Mouse (Mus musculus) liver, embryonic 13.5 days (tissue): Measurements from ENCODE around the gene Siah1b. TPM values are rescaled to one million over a fixed set of nuclear protein-coding genes. Genes with fewer than 3 reads are reported as not detected.

Source experiments
- ATAC-seq: fragments of 200-750 bp; cut with Nextera tagmentation; 2 replicates; pipeline ENCODE4 v1.8.0; 2017; ENCODE audit warnings: low read depth, mild to moderate bottlenecking, moderate number of reproducible peaks, moderate library complexity
- DNase-seq: peaks from one replicate; pipeline ENCODE4 v3.0.0; 2022
- H3K27ac ChIP-seq: fragments of 300-500 bp; sonication (generic); 2 replicates; pipeline ENCODE4 v1.5.1; 2015; ENCODE audit warnings: moderate library complexity, mild to moderate bottlenecking, inconsistent platforms
- H3K27me3 ChIP-seq: fragments of 300-500 bp; sonication (generic); 2 replicates; pipeline ENCODE4 v1.6.1; 2015; ENCODE audit warnings: mild to moderate bottlenecking, inconsistent platforms
- H3K36me3 ChIP-seq: fragments of 300-500 bp; sonication (generic); 2 replicates; pipeline ENCODE4 v1.6.1; 2015; ENCODE audit warnings: mild to moderate bottlenecking, inconsistent platforms
- H3K4me1 ChIP-seq: fragments of 300-500 bp; sonication (generic); replicated peaks from 2 replicates; pipeline ENCODE4 v1.6.1; 2015; ENCODE audit warnings: inconsistent platforms
- H3K4me2 ChIP-seq: fragments of 300-500 bp; sonication (generic); 2 replicates; pipeline ENCODE4 v1.6.1; 2015; ENCODE audit warnings: inconsistent platforms, mild to moderate bottlenecking, moderate library complexity
- H3K4me3 ChIP-seq: fragments of 300-500 bp; sonication (generic); replicated peaks from 2 replicates; pipeline ENCODE4 v1.5.1; 2015; ENCODE audit warnings: mild to moderate bottlenecking, inconsistent platforms
- H3K9ac ChIP-seq: fragments of 300-500 bp; sonication (generic); 2 replicates; pipeline ENCODE4 v1.6.1; 2015; ENCODE audit warnings: mild to moderate bottlenecking, inconsistent platforms
- H3K9me3 ChIP-seq: fragments of 300-500 bp; sonication (generic); replicated peaks from 2 replicates; pipeline ENCODE4 v1.6.1; 2016; ENCODE audit warnings: inconsistent platforms
- WGBS: fragments of 180-500 bp; shearing (Covaris S2); methylation state at CpG from one replicate; pipeline ENCODE4 v1.1.7; 2015; ENCODE audit not compliant: insufficient replicate concordance; 5-methylcytosine and 5-hydroxymethylcytosine counted together
- polyA plus RNA-seq: library from polyadenylated mRNA; unstranded; fragments of >200 nt; fragmentation: Nextera tagmentation; extraction: Ambion mirVana; gene quantifications from 2 replicates; pipeline ENCODE4 v1.2.1, GENCODE M21; 2015

Siah1b gene
- polyA plus RNA-seq = 20.0 and 21.6 TPM in 2 replicates

DNA sequence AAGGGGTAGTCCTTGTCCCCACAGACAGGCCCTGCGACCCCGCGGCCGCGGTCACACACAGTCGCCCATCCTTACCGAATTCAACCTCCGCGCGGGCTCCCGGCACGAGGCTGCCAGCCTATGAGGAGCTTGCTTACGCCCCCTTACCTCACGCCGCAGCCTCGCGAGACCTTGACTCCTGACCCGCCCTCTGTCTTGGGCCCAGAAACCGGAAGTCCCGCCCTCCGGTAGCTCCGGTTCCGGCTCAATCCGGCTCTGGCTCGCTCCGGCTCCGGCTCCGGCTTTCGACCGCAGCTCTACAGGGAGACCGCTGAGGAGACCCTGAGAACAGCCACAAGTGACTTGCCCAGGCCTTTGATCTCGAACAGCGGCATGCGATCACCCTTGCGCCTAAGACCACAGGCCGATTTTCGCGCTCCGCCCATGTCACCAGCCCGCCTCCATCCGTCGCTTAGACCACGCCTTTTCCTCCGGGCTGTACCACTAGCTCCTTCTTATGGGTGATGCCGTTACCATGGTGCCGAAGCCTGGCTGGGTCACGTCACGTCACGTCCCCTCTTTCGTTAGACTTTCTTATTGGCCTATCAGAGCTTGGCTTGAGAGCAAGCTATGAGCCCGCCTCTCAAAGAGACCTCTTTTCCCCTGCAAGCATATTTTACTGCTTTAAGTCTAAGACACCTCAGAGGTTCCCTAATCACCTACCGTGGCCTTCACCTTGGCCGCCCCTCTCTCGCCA is at the start of gene Siah1b:
Gene Siah1b, minus strand, starts transcription at position 454 of the 736 bp plus-strand sequence.
- 20% methylated on average over 54 of the region's 54 CpGs for WGBS

GRCm38 (mm10) chrX:164123942-164124341 is 47.6 kb upstream of the Siah1b start:
- Histone ChIP-seq H3K27ac (no peak overlapping the region), H3K27me3 (0 out of 2 replicates have a peak, but pooled peaks cover 6% of the 10 kb centered on the region), H3K4me2 (no peak overlapping the region), H3K4me3 (no peak overlapping the region), H3K4me1 (no peaks in the 10 kb centered on the region), H3K9ac (no peak overlapping the region), H3K36me3 (no peaks in the 10 kb centered on the region), H3K9me3 (no peaks in the 10 kb centered on the region)
- ATAC-seq = no peak
- WGBS = 78% methylated on average over 3 of the region's 3 CpGs
- DNase-seq = no peak

More for the DNA sequence above, at the start of gene Siah1b:
- Histone ChIP-seq H3K4me2 (peak within 1 kb of the TSS; percentile 78), H3K27ac (peak within 1 kb of the TSS; percentile 79), H3K9ac (peak within 1 kb of the TSS; percentile 73), H3K4me1 (peaks cover 7% of the 10 kb centered on the region), H3K9me3 (no peaks in the 10 kb centered on the region), H3K27me3 (no peaks in the 10 kb centered on the region), H3K36me3 (peaks cover 29% of the 10 kb centered on the region), H3K4me3 (peak within 1 kb of the TSS; percentile 73)
- peak; percentile 95 for ATAC-seq
- peak; percentile 87 for DNase-seq

DNA sequence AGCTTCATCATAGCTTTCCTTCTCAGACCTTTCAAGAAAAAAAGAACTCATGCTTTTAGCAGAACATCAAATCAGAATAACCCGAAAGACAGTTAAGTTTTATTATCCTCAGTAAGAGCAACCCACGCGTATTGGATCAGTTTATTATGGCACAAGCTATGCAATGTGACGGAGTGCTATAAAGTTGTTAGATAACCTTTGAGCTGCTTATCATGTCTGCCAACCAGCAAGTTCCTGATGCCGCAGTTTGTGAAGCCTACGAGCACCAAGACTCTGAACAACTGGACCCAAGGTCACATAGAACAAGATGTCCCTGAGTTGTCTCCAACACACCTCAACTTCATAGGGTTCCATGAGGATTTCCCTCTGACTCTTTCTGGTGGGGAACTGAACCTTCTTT is 37.5 kb upstream of the Siah1b start:
- no peak for ATAC-seq
- H3K9ac ChIP-seq = no peak overlapping the region
- DNase-seq = no peak
- no peaks in the 10 kb centered on the region for H3K36me3 ChIP-seq
- no peak overlapping the region for H3K4me3 ChIP-seq
- no peaks in the 10 kb centered on the region for H3K9me3 ChIP-seq
- H3K4me1 ChIP-seq = no peaks in the 10 kb centered on the region
- no peak overlapping the region for H3K27ac ChIP-seq
- WGBS = 72% methylated on average over 6 of the region's 6 CpGs
- 0 out of 2 replicates have a peak, but pooled peaks cover 4% of the 10 kb centered on the region for H3K27me3 ChIP-seq
- H3K4me2 ChIP-seq = no peak overlapping the region

DNA sequence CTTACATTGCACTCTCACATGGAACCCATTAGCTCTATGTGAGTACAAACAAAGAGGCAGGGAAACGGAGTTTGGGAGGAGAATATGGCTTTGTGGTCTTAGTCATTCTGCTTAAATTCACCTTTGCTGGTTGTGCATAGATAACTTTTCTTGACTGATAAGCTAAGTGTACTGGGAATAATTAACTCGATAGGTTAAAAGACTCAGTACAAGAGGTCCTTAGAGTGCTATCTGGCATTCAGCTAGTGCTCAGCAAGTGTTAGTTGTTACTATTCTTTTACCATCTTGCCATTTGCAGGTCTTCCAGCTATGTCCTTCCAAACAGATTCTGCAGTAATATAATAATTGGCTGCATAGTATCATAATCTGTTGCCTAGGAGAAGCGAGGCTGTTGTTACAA is 34.9 kb upstream of the Siah1b start:
- Histone ChIP-seq H3K27me3 (0 out of 2 replicates have a peak, but pooled peaks cover 4% of the 10 kb centered on the region), H3K9me3 (no peaks in the 10 kb centered on the region), H3K4me2 (no peak overlapping the region), H3K4me3 (no peak overlapping the region), H3K27ac (no peak overlapping the region), H3K4me1 (no peaks in the 10 kb centered on the region), H3K9ac (no peak overlapping the region), H3K36me3 (no peaks in the 10 kb centered on the region)
- WGBS = 46% methylated on average over 3 of the region's 3 CpGs
- DNase-seq (no peak), ATAC-seq (no peak)

DNA sequence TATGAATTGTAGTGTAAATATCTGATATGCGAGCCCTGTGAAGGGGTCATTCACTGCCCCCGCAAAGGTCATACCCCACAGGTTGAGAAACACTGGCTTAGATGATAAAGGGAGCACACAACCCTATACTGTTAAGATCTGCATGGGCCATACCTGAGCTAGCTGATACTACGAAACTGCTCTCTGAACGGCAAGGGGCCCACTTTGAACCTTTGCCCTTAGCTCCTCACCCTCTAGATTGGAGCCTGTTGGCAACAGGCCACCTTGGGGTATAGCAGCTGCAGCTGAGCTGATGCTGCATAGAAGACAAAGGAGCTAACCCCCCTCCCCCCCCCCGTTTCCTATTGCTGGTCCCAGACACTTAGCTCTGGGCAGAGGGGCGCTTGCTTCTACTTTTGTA is 26.4 kb upstream of the Siah1b start:
- WGBS = 55% methylated on average over 6 of the region's 6 CpGs
- H3K27ac ChIP-seq = no peak overlapping the region
- no peaks in the 10 kb centered on the region for H3K9me3 ChIP-seq
- no peaks in the 10 kb centered on the region for H3K27me3 ChIP-seq
- H3K4me2 ChIP-seq = no peak overlapping the region
- H3K36me3 ChIP-seq = no peaks in the 10 kb centered on the region
- H3K4me3 ChIP-seq = no peak overlapping the region
- H3K4me1 ChIP-seq = 0 out of 2 replicates have a peak, but pooled peaks cover 3% of the 10 kb centered on the region
- ATAC-seq = no peak
- no peak for DNase-seq
- H3K9ac ChIP-seq = no peak overlapping the region

GRCm38 (mm10) chrX:164102198-164102597 is 25.9 kb upstream of the Siah1b start:
- Histone ChIP-seq H3K4me2 (no peak overlapping the region), H3K9me3 (no peaks in the 10 kb centered on the region), H3K27ac (no peak overlapping the region), H3K27me3 (no peaks in the 10 kb centered on the region), H3K4me3 (no peak overlapping the region), H3K4me1 (0 out of 2 replicates have a peak, but pooled peaks cover 3% of the 10 kb centered on the region), H3K36me3 (no peaks in the 10 kb centered on the region), H3K9ac (no peak overlapping the region)
- DNase-seq (no peak), ATAC-seq (no peak)
- WGBS = 67% methylated on average over 7 of the region's 7 CpGs

DNA sequence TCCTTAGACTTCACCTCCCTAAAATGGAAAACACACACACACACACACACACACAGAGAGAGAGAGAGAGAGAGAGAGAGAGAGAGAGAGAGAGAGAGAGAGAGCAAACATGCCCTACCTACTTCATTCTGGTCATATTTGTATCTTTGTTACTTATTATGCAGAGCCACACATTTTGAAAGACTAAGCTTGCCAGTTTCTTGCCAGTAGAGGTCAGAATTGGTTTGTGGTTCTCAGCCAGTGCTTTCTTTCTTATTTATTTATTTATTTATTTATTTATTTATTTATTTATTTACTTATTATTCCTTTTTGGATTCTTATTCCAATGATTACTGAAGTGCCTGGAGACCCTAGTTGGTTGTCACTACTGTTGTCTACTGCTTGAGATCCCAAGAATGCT is 25.2 kb upstream of the Siah1b start:
- Histone ChIP-seq H3K9ac (no peak overlapping the region), H3K4me1 (0 out of 2 replicates have a peak, but pooled peaks cover 3% of the 10 kb centered on the region), H3K4me2 (no peak overlapping the region), H3K9me3 (no peaks in the 10 kb centered on the region), H3K27ac (no peak overlapping the region), H3K36me3 (no peaks in the 10 kb centered on the region), H3K4me3 (no peak overlapping the region), H3K27me3 (no peaks in the 10 kb centered on the region)
- DNase-seq (no peak), ATAC-seq (no peak)

DNA sequence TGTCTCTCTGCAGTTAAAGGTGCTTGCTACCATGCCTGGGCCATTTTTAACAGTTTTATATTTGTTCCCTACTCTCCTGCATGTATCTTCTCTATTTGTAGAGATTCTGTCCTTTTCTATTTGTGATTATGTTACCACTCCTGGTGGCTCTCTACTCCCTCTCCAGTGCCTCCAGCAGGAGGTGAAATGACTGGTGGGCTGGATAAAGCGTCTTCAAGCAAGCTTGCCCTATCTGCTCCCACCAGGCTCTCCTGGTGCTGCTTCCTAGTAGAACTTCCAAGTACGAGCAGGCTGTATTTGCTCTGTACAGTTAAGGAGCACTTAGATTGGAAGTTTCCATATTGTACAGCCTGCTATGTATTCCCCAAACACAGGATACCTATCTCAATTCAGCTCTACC is 19.5 kb upstream of the Siah1b start:
- no peak overlapping the region for H3K4me2 ChIP-seq
- ATAC-seq (peak; percentile 83), DNase-seq (no peak)
- H3K9ac ChIP-seq = no peak overlapping the region
- no peaks in the 10 kb centered on the region for H3K27me3 ChIP-seq
- H3K27ac ChIP-seq = no peak overlapping the region
- peaks cover 33% of the 10 kb centered on the region for H3K4me1 ChIP-seq
- 38% methylated on average over 2 of the region's 2 CpGs for WGBS
- H3K36me3 ChIP-seq = no peaks in the 10 kb centered on the region
- H3K9me3 ChIP-seq = no peaks in the 10 kb centered on the region
- H3K4me3 ChIP-seq = no peak overlapping the region

GRCm38 (mm10) chrX:164093435-164093834 is 17.1 kb upstream of the Siah1b start:
- peaks cover 40% of the 10 kb centered on the region for H3K4me1 ChIP-seq
- H3K9me3 ChIP-seq = no peaks in the 10 kb centered on the region
- H3K9ac ChIP-seq = no peak overlapping the region
- H3K27me3 ChIP-seq = no peaks in the 10 kb centered on the region
- ATAC-seq = peak; percentile 74
- WGBS = 30% methylated on average over 5 of the region's 5 CpGs
- H3K4me2 ChIP-seq = peak overlapping the region; percentile 19; the same call in 1 of the 2 replicates
- peak overlapping the region; percentile 64 for H3K27ac ChIP-seq
- no peak overlapping the region for H3K4me3 ChIP-seq
- no peaks in the 10 kb centered on the region for H3K36me3 ChIP-seq
- no peak for DNase-seq

DNA sequence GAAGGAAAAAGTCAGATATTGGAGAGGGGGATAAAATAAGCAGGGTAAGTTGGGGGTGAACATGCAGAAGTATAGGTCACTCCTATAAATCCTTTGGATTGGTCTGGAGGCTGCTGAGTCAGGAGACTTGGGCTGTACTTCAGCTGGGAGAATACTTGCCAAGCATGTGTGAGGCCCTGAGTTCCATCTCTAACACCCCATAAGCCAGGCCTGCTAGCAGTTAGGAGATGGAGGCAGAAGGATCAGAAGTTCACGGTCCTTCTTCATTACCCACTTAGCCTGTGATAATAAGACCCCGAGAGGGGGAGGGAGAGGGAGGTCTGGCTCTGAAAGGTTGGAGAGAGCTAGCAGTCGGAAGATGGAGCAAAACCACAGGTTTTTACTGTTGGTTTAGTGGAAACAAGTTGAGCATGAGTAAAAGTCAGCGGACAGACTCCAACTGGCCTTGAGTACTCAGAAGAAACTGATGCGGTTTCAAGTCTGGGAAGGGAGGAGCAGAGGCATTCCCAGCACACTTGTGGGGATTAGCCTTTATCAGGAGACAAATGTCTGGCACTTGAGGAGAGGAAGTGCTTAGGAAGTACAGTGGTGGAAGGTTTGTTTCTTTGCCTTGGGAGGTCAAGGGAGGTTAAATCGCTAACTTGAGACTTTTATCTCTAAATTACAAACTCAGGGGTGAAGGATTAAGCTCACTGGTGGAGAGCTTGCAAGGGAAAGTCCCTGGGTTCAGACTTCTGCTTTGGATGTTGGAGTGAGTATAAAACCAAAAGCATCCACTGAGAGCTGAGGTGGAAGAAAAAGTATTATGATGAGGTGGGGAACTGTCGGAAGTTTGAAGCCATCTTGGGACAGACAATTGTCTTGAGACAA is 16.2 kb upstream of the Siah1b start:
- Histone ChIP-seq H3K9me3 (no peaks in the 10 kb centered on the region), H3K9ac (no peak overlapping the region), H3K27ac (peak overlapping the region; percentile 43), H3K4me3 (no peak overlapping the region), H3K36me3 (no peaks in the 10 kb centered on the region), H3K4me1 (peaks cover 43% of the 10 kb centered on the region), H3K27me3 (no peaks in the 10 kb centered on the region), H3K4me2 (no peak overlapping the region)
- no peak for DNase-seq
- ATAC-seq = peak; percentile 9; the same call in 1 of the 2 replicates
- WGBS = 32% methylated on average over 7 of the region's 7 CpGs

DNA sequence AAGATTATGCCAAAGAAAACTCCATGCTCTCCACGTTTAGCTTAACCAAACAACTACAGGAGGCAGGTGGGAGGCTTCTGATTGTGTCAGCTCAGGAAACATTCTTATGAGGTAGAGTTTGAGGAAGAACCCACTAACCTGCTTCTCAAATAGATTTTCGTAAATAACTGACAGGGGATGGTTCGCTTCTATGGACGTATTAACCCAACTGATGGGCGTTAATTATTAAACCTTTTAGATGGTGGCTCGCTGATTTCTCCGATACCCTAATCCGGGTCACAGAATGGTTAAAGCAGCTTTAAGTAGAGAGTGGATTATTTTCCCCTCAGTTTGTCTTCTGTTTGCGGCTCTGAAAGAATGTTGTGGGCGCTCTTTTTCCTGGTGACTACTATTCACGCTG is 13.6 kb upstream of the Siah1b start:
- Histone ChIP-seq H3K27ac (no peak overlapping the region), H3K36me3 (no peaks in the 10 kb centered on the region), H3K4me2 (no peak overlapping the region), H3K27me3 (no peaks in the 10 kb centered on the region), H3K9me3 (no peaks in the 10 kb centered on the region), H3K9ac (no peak overlapping the region), H3K4me1 (peaks cover 45% of the 10 kb centered on the region), H3K4me3 (no peak overlapping the region)
- WGBS = 80% methylated on average over 11 of the region's 11 CpGs
- no peak for ATAC-seq
- DNase-seq = no peak
